Mouse (Mus musculus): ENCODE data around the gene Gm17026. TPM values are rescaled to one million over a fixed set of nuclear protein-coding genes. Genes with fewer than 3 reads are reported as not detected.
"Not testable (repeated sequence)": the region's sequence is repeated elsewhere in the genome, so short reads cannot be mapped to it uniquely, and the experiment has no call there.

The Gm17026 gene
- not detected in 2 replicates for total RNA-seq (2015; ENCODE audit: low replicate concordance)
- not detected in 2 replicates for total RNA-seq (2017; ENCODE audit: low replicate concordance)

- ATAC-seq (replicated peaks; ENCODE audit: low FRiP score, poor library complexity, severe bottlenecking): not testable (repeated sequence)
Measured at GRCm38 (mm10) chr14:42259948-42260347, at the start of gene Gm17026. Gene Gm17026, minus strand, starts transcription at chr14:42260048.

GRCm38 (mm10) chr14:42297258-42297657 is 37.4 kb upstream of the Gm17026 start, which contains the start of gene Gm9611:
Gene Gm9611, minus strand, starts transcription at chr14:42297358.
- ATAC-seq (replicated peaks; ENCODE audit: low FRiP score, poor library complexity, severe bottlenecking): not testable (repeated sequence)

- not testable (repeated sequence) for ATAC-seq (replicated peaks; ENCODE audit: low FRiP score, poor library complexity, severe bottlenecking)
Measured at GRCm38 (mm10) chr14:42216766-42217537, 42.9 kb downstream of the Gm17026 start.

Other genes with a start within 250 kb of the Gm17026 start
- gene Gm7951, start 142.7 kb downstream of the Gm17026 start, total RNA-seq (2015; ENCODE audit: low replicate concordance): not detected in 2 replicates
- gene Gm7951, start 142.7 kb downstream of the Gm17026 start, total RNA-seq (2017; ENCODE audit: low replicate concordance): not detected in 2 replicates
- gene Gm17027, start 97.4 kb downstream of the Gm17026 start, total RNA-seq (2015; ENCODE audit: low replicate concordance): not detected in 2 replicates
- gene Gm17027, start 97.4 kb downstream of the Gm17026 start, total RNA-seq (2017; ENCODE audit: low replicate concordance): not detected in 2 replicates
- gene Gm3573, start 69.3 kb downstream of the Gm17026 start, total RNA-seq (2015; ENCODE audit: low replicate concordance): not detected in 2 replicates
- not detected in 2 replicates for gene Gm3573, start 69.3 kb downstream of the Gm17026 start, total RNA-seq (2017; ENCODE audit: low replicate concordance)
- not detected in 2 replicates for gene Gm9611, start 37.3 kb upstream of the Gm17026 start, total RNA-seq (2015; ENCODE audit: low replicate concordance)
- gene Gm9611, start 37.3 kb upstream of the Gm17026 start, total RNA-seq (2017; ENCODE audit: low replicate concordance): not detected in 2 replicates
- not detected in 2 replicates for gene Gm7995, start 50.2 kb upstream of the Gm17026 start, total RNA-seq (2015; ENCODE audit: low replicate concordance)
- gene Gm7995, start 50.2 kb upstream of the Gm17026 start, total RNA-seq (2017; ENCODE audit: low replicate concordance): not detected in 2 replicates
- gene Gm8005, start 179.6 kb upstream of the Gm17026 start, total RNA-seq (2015; ENCODE audit: low replicate concordance): not detected in 2 replicates
- gene Gm8005, start 179.6 kb upstream of the Gm17026 start, total RNA-seq (2017; ENCODE audit: low replicate concordance): not detected in 2 replicates
- not detected in 2 replicates for gene Gm8011, start 203.8 kb upstream of the Gm17026 start, total RNA-seq (2015; ENCODE audit: low replicate concordance)
- gene Gm8011, start 203.8 kb upstream of the Gm17026 start, total RNA-seq (2017; ENCODE audit: low replicate concordance): not detected in 2 replicates
- gene Gm8020, start 242.3 kb upstream of the Gm17026 start, total RNA-seq (2015; ENCODE audit: low replicate concordance): not detected in 2 replicates
- gene Gm8020, start 242.3 kb upstream of the Gm17026 start, total RNA-seq (2017; ENCODE audit: low replicate concordance): not detected in 2 replicates